Mouse (Mus musculus): ENCODE data around the gene Mrpl22.

GRCm38 (mm10) chr11:58126397-58127160, 44.9 kb upstream of the Mrpl22 start:
- TF ChIP-seq CTCF (IDR thresholded peaks at IDR 0.05; ENCODE audit: borderline replicate concordance, insufficient read depth, low read depth, low read length) (peak; percentile 37; the same call in 1 of the 2 replicates), POLR2A (IDR thresholded peaks at IDR 0.05; ENCODE audit: borderline replicate concordance, insufficient read depth, low read length) (no peak)
